7 mouse cellular contexts compared by ENCODE assay signal in genomic region chr4:53630963-53631315, GRCm38 (mm10). TPM values are rescaled to one million over a fixed set of nuclear protein-coding genes. Genes with fewer than 3 reads are reported as not detected.
DNase-seq lines count a peak whose midpoint lies in the region; ATAC-seq and TF ChIP-seq lines count a peak whose summit lies in the region.

No protein-coding gene starts in this region.

- peak overlapping the region; percentile 80 for H3K4me2 ChIP-seq in lung, embryonic 16.5 days (ENCODE audit: low read depth, low read length)
- peak overlapping the region; percentile 98 for H3K4me2 ChIP-seq in intestine, postnatal 0 days (replicated peaks; ENCODE audit: low read depth)
- peak overlapping the region; percentile 73 for H3K4me2 ChIP-seq in neural tube, embryonic 15.5 days

- no peaks in the 10 kb centered on the region; the same call in 1 of the 2 replicates for H3K27me3 ChIP-seq in lung, embryonic 16.5 days (ENCODE audit: control insufficient read depth, insufficient read depth, low read depth, low read length)
- H3K27me3 ChIP-seq in forebrain, embryonic 10.5 days (ENCODE audit: poor library complexity, severe bottlenecking): 0 out of 2 replicates have a peak, but pooled peaks cover 7% of the 10 kb centered on the region
- no peaks in the 10 kb centered on the region for H3K27me3 ChIP-seq in intestine, postnatal 0 days (replicated peaks; ENCODE audit: control insufficient read depth, insufficient read depth, low read length)
- 0 out of 2 replicates have a peak, but pooled peaks cover 5% of the 10 kb centered on the region for H3K27me3 ChIP-seq in neural tube, embryonic 15.5 days (replicated peaks)

- no peaks in the 10 kb centered on the region for H3K36me3 ChIP-seq in lung, embryonic 16.5 days (ENCODE audit: control insufficient read depth, insufficient read depth, low read length)
- no peaks in the 10 kb centered on the region for H3K36me3 ChIP-seq in forebrain, embryonic 10.5 days (replicated peaks)
- H3K36me3 ChIP-seq in intestine, postnatal 0 days (ENCODE audit: control insufficient read depth, insufficient read depth): no peaks in the 10 kb centered on the region
- no peaks in the 10 kb centered on the region for H3K36me3 ChIP-seq in neural tube, embryonic 15.5 days

- no peaks in the 10 kb centered on the region for H3K9me3 ChIP-seq in lung, embryonic 16.5 days (ENCODE audit: control insufficient read depth, low read length)
- H3K9me3 ChIP-seq in forebrain, embryonic 10.5 days: no peaks in the 10 kb centered on the region
- H3K9me3 ChIP-seq in intestine, postnatal 0 days (ENCODE audit: control insufficient read depth): no peaks in the 10 kb centered on the region
- no peaks in the 10 kb centered on the region for H3K9me3 ChIP-seq in neural tube, embryonic 15.5 days (replicated peaks)

- no peak for TF ChIP-seq CTCF in intestine, postnatal 0 days (IDR thresholded peaks at IDR 0.05; ENCODE audit: low read depth)

- WGBS in lung, embryonic 16.5 days: 9% methylated on average over 12 of the region's 12 CpGs
- WGBS in forebrain, embryonic 10.5 days: 6% methylated on average over 12 of the region's 12 CpGs
- WGBS in intestine, postnatal 0 days: 16% methylated on average over 12 of the region's 12 CpGs
- WGBS in neural tube, embryonic 15.5 days: 3% methylated on average over 12 of the region's 12 CpGs

- H3K9ac ChIP-seq in lung, embryonic 16.5 days (ENCODE audit: low read length): peak overlapping the region; percentile 87
- peak overlapping the region; percentile 81 for H3K9ac ChIP-seq in intestine, postnatal 0 days (ENCODE audit: low read depth, low read length)
- H3K9ac ChIP-seq in neural tube, embryonic 15.5 days (replicated peaks): peak overlapping the region; percentile 80

- no peak for ATAC-seq in lung, embryonic 16.5 days (ENCODE audit: low read depth)
- no peak; the same call in 1 of the 2 replicates for ATAC-seq in intestine, postnatal 0 days
- ATAC-seq in neural tube, embryonic 15.5 days (ENCODE audit: low FRiP score): peak; percentile 68

- no peak for DNase-seq in lung, postnatal 25 days (ENCODE audit: low spot score)
- DNase-seq in forebrain, embryonic 10.5 days (ENCODE audit: extremely low spot score, low spot score): no peak
- no peak for DNase-seq in adrenal gland, adult (ENCODE audit: inconsistent age in 2 of 2, low spot score in 1 of 2)
- no peak for DNase-seq in layer of hippocampus, adult 8-10 months (ENCODE audit: low spot score in 2 of 2)

- H3K27ac ChIP-seq in lung, embryonic 16.5 days (ENCODE audit: low read length): no peak overlapping the region
- H3K27ac ChIP-seq in forebrain, embryonic 10.5 days: peak overlapping the region; percentile 96
- no peak overlapping the region for H3K27ac ChIP-seq in intestine, postnatal 0 days (ENCODE audit: low read depth, low read length)
- peak overlapping the region; percentile 93 for H3K27ac ChIP-seq in neural tube, embryonic 15.5 days (replicated peaks)

- no peaks in the 10 kb centered on the region for H3K4me1 ChIP-seq in lung, embryonic 16.5 days (replicated peaks; ENCODE audit: control insufficient read depth, insufficient read depth, low read length)
- peaks cover 51% of the 10 kb centered on the region for H3K4me1 ChIP-seq in forebrain, embryonic 10.5 days
- H3K4me1 ChIP-seq in intestine, postnatal 0 days (replicated peaks; ENCODE audit: control insufficient read depth, insufficient read depth, low read length): no peaks in the 10 kb centered on the region
- H3K4me1 ChIP-seq in neural tube, embryonic 15.5 days: peaks cover 40% of the 10 kb centered on the region

- peak overlapping the region; percentile 83 for H3K4me3 ChIP-seq in lung, embryonic 16.5 days (ENCODE audit: low read length)
- peak overlapping the region; percentile 89 for H3K4me3 ChIP-seq in forebrain, embryonic 10.5 days
- peak overlapping the region; percentile 93 for H3K4me3 ChIP-seq in intestine, postnatal 0 days (ENCODE audit: low read depth, low read length)
- H3K4me3 ChIP-seq in neural tube, embryonic 15.5 days (replicated peaks): peak overlapping the region; percentile 83

RNA-seq across cellular contexts. Expression of gene Fsd1l, which starts 0.3 kb away (rescaled TPM):
- polyA plus RNA-seq in lung, embryonic 16.5 days (2015; fragmentation: Nextera tagmentation; extraction: Ambion mirVana): 8.6 and 11.7 TPM in 2 replicates
- 24.6 and 27.3 TPM in 2 replicates for polyA plus RNA-seq in forebrain, embryonic 10.5 days (2016; fragmentation: Nextera tagmentation; extraction: Ambion mirVana)
- polyA plus RNA-seq in intestine, postnatal 0 days (2015; fragmentation: Nextera tagmentation; extraction: Ambion mirVana): 5.4 and 6.8 TPM in 2 replicates
- 23.9 and 34.0 TPM in 2 replicates for polyA plus RNA-seq in neural tube, embryonic 15.5 days (2015; fragmentation: Nextera tagmentation; extraction: Ambion mirVana)
- total RNA-seq in layer of hippocampus, adult 8-10 months (2022): 10 to 100 TPM; 29.1 to 41.2 (median 36.7) TPM

Comparison
In these comparisons a context has a peak if more than half of its experiments do, and no peak if none do; other contexts are left out.
1. H3K27ac ChIP-seq: peak in forebrain, embryonic 10.5 days (single experiment) and neural tube, embryonic 15.5 days (single experiment); none in lung, embryonic 16.5 days (single experiment) and intestine, postnatal 0 days (single experiment).
2. Peak in every context shown above with its lines, with median percentiles within 50 percentile points of each other: H3K4me2 ChIP-seq, H3K4me3 ChIP-seq and H3K9ac ChIP-seq.